Mouse (Mus musculus): ENCODE data around the gene 2610507B11Rik. TPM values are rescaled to one million over a fixed set of nuclear protein-coding genes. Genes with fewer than 3 reads are reported as not detected.

The 2610507B11Rik gene
- polyA plus RNA-seq, 1 experiment = 98.5 TPM

DNA sequence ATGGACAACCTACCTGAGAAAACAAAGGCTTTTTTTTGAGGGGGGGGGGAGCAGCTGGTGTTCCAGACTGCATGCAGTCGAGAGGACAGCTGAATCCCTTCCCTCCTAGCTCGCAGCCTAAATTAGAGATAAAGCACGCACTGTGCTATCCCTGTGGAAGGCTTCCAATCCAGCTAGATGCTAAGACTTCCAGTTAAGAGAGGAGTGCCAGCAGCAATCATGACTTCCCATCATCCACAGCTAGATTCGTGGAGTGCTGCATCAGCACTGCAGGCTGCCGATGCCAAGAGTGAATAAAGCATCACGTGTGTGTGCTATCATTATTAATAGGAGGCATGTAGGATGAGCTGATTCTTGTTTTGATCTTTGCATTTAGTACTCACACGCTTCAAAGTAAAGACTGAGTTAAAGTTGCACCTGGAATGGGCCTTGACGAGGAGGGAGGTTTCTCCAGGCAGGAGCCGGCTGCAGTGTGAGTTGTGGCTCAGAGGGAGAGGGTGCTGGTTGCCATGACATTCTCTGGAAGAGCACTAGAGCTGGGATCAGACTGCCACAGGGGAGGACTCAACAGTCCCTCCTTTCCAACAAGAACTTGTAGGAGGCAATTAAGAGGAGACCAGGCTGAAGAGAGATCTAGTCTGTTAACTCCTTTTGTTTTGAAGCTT, 21.2 kb upstream of the 2610507B11Rik start:
- H3K36me3 ChIP-seq (ENCODE audit: control insufficient read depth, insufficient read depth, low read length) = peaks cover 18% of the 10 kb centered on the region
- WGBS = 93% methylated on average over 9 of the region's 9 CpGs
- no peak overlapping the region for H3K27ac ChIP-seq (ENCODE audit: control insufficient read depth, insufficient read depth, low read length)
- no peak for TF ChIP-seq CTCF (IDR thresholded peaks at IDR 0.05; ENCODE audit: borderline replicate concordance, control insufficient read depth, extremely low read depth, insufficient read depth, low read length, poor library complexity)
- TF ChIP-seq POLR2A (IDR thresholded peaks at IDR 0.05; ENCODE audit: control insufficient read depth, extremely low read depth, insufficient read depth, low read length, poor library complexity) = no peak
- H3K4me3 ChIP-seq (ENCODE audit: control insufficient read depth, insufficient read depth, low read length) = no peak overlapping the region
- H3K4me1 ChIP-seq (replicated peaks; ENCODE audit: control insufficient read depth, insufficient read depth, low read length) = peaks cover 2% of the 10 kb centered on the region; the same call in 1 of the 2 replicates
- DNase-seq = no peak
- H3K27me3 ChIP-seq (ENCODE audit: control insufficient read depth, insufficient read depth, low read length) = no peaks in the 10 kb centered on the region

- under 1% methylated on average over 19 of the region's 19 CpGs for WGBS
- Histone ChIP-seq H3K36me3 (ENCODE audit: control insufficient read depth, insufficient read depth, low read length) (peaks cover 8% of the 10 kb centered on the region), H3K4me1 (replicated peaks; ENCODE audit: control insufficient read depth, insufficient read depth, low read length) (peaks cover 2% of the 10 kb centered on the region; the same call in 1 of the 2 replicates), H3K27me3 (ENCODE audit: control insufficient read depth, insufficient read depth, low read length) (no peaks in the 10 kb centered on the region), H3K27ac (ENCODE audit: control insufficient read depth, insufficient read depth, low read length) (peak overlapping the region; percentile 10; the same call in 1 of the 2 replicates), H3K4me3 (ENCODE audit: control insufficient read depth, insufficient read depth, low read length) (peak overlapping the region; percentile 96)
- TF ChIP-seq CTCF (IDR thresholded peaks at IDR 0.05; ENCODE audit: borderline replicate concordance, control insufficient read depth, extremely low read depth, insufficient read depth, low read length, poor library complexity) = peak; percentile 45; the same call in 1 of the 2 replicates
- no peak for TF ChIP-seq POLR2A (IDR thresholded peaks at IDR 0.05; ENCODE audit: control insufficient read depth, extremely low read depth, insufficient read depth, low read length, poor library complexity)
- no peak for DNase-seq
These were observed 16.3 kb upstream of the 2610507B11Rik start for GRCm38 (mm10) chr11:78245261-78245626.

DNA sequence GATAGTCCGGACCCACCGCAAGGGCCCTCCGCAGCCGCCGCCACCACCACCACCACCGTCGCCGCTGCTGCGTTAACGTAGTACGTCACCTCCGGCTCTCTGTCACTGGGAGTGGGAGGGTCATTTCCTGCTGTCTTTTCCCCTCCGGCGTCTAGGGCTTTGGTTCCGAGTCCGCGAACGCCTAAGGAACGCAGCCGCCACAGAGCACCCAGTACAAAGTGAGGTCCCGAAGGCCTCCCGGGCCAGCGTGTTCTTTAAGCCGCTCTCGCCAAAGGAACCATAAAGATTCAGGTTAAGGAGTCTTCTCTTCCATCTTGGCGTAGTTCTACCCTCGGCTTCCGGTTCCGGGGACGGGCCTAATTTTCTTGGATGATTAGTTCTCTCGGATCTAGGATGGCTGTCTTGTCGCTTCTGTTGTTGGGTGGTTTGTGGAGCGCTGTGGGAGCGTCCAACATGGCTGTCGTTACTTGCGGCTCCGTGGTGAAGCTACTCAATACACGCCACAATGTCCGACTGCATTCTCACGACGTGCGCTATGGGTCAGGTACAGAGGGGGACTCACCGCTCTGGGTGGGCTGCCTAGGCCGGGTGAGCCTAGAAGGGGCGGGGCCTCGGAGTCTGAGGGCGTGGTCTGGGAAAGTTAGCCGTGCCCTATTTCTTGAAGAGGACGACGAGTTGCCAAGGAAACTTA, 15.8 kb upstream of the 2610507B11Rik start, which contains the start of the genes Sdf2 and Supt6:
Gene Sdf2, plus strand, starts transcription at position 120 of the 691 bp plus-strand sequence.
Gene Supt6, minus strand, starts transcription at position 361 of the 691 bp plus-strand sequence.
- TF ChIP-seq POLR2A (IDR thresholded peaks at IDR 0.05; ENCODE audit: control insufficient read depth, extremely low read depth, insufficient read depth, low read length, poor library complexity) (0 out of 2 replicates have a peak, but pooled peaks have one; percentile 63), CTCF (IDR thresholded peaks at IDR 0.05; ENCODE audit: borderline replicate concordance, control insufficient read depth, extremely low read depth, insufficient read depth, low read length, poor library complexity) (no peak)
- peaks cover 2% of the 10 kb centered on the region; the same call in 1 of the 2 replicates for H3K4me1 ChIP-seq (replicated peaks; ENCODE audit: control insufficient read depth, insufficient read depth, low read length)
- under 1% methylated on average over 50 of the region's 50 CpGs for WGBS

DNA sequence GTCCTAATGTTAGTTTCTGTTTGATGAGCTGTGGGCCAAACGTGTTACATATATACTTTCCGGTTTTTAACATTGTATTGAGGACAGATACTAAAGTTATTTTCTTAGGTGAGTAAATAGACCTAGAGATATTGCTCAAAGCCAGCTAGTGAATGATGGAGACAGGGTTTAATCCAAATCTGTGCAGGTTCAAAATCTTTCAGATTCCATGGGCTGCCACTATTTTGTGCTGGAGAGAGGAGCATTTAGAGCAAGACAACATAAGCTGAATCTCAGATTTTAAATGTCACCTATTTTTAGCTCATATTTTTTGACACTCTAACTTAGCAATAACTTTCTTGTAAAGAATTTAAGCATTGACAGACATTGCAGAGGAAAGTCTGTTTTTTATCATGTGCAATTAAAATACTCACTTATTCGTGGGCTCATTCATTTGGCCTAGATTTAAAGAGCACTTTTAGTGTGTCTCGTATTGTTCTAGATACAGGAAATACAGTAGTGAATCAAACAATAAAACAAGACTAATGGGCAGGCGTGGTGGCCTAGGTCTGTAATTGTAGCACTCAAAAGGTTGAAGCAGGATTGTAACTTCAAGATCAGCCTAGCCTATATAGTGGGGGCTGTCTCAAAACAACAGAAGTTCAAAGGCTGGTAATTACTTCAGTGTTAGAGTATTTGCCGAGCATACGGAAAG, 15.1 kb upstream of the 2610507B11Rik start:
- WGBS = 48% methylated on average over 7 of the region's 7 CpGs
- no peak overlapping the region for H3K27ac ChIP-seq (ENCODE audit: control insufficient read depth, insufficient read depth, low read length)
- peaks cover 7% of the 10 kb centered on the region; the same call in 1 of the 2 replicates for H3K36me3 ChIP-seq (ENCODE audit: control insufficient read depth, insufficient read depth, low read length)
- no peak for TF ChIP-seq CTCF (IDR thresholded peaks at IDR 0.05; ENCODE audit: borderline replicate concordance, control insufficient read depth, extremely low read depth, insufficient read depth, low read length, poor library complexity)
- TF ChIP-seq POLR2A (IDR thresholded peaks at IDR 0.05; ENCODE audit: control insufficient read depth, extremely low read depth, insufficient read depth, low read length, poor library complexity) = no peak
- no peaks in the 10 kb centered on the region for H3K27me3 ChIP-seq (ENCODE audit: control insufficient read depth, insufficient read depth, low read length)
- no peak for DNase-seq
- H3K4me1 ChIP-seq (replicated peaks; ENCODE audit: control insufficient read depth, insufficient read depth, low read length) = peaks cover 2% of the 10 kb centered on the region; the same call in 1 of the 2 replicates
- peak overlapping the region; percentile 96 for H3K4me3 ChIP-seq (ENCODE audit: control insufficient read depth, insufficient read depth, low read length)

More for the DNA sequence above, 15.8 kb upstream of the 2610507B11Rik start, which contains the start of the genes Sdf2 and Supt6:
- H3K4me3 ChIP-seq (ENCODE audit: control insufficient read depth, insufficient read depth, low read length) = peak within 1 kb of the TSS; percentile 96
- peak; percentile 88 for DNase-seq
- no peaks in the 10 kb centered on the region for H3K27me3 ChIP-seq (ENCODE audit: control insufficient read depth, insufficient read depth, low read length)
- peak within 1 kb of the TSS; percentile 94 for H3K27ac ChIP-seq (ENCODE audit: control insufficient read depth, insufficient read depth, low read length)
- peaks cover 8% of the 10 kb centered on the region for H3K36me3 ChIP-seq (ENCODE audit: control insufficient read depth, insufficient read depth, low read length)

DNA sequence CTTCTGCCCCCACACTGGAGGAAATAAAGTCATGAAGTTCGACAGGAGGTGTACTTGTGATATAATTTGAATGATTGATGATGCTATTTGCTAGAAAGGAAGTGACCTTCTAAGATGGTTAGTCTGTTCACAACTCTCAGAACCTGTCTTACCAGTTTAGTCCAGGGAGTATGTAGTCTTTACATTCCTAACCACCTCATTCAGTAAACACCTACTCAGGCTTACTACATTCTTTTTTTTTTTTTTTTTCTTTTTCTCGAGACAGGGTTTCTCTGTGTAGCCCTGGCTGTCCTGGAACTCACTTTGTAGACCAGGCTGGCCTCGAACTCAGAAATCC, 14.6 kb upstream of the 2610507B11Rik start:
- Histone ChIP-seq H3K27me3 (ENCODE audit: control insufficient read depth, insufficient read depth, low read length) (no peaks in the 10 kb centered on the region), H3K4me3 (ENCODE audit: control insufficient read depth, insufficient read depth, low read length) (no peak overlapping the region), H3K4me1 (replicated peaks; ENCODE audit: control insufficient read depth, insufficient read depth, low read length) (peaks cover 2% of the 10 kb centered on the region; the same call in 1 of the 2 replicates), H3K36me3 (ENCODE audit: control insufficient read depth, insufficient read depth, low read length) (peaks cover 9% of the 10 kb centered on the region), H3K27ac (ENCODE audit: control insufficient read depth, insufficient read depth, low read length) (no peak overlapping the region)
- DNase-seq = no peak
- TF ChIP-seq POLR2A (IDR thresholded peaks at IDR 0.05; ENCODE audit: control insufficient read depth, extremely low read depth, insufficient read depth, low read length, poor library complexity) (no peak), CTCF (IDR thresholded peaks at IDR 0.05; ENCODE audit: borderline replicate concordance, control insufficient read depth, extremely low read depth, insufficient read depth, low read length, poor library complexity) (no peak)
- WGBS = 51% methylated on average over 3 of the region's 3 CpGs

DNA sequence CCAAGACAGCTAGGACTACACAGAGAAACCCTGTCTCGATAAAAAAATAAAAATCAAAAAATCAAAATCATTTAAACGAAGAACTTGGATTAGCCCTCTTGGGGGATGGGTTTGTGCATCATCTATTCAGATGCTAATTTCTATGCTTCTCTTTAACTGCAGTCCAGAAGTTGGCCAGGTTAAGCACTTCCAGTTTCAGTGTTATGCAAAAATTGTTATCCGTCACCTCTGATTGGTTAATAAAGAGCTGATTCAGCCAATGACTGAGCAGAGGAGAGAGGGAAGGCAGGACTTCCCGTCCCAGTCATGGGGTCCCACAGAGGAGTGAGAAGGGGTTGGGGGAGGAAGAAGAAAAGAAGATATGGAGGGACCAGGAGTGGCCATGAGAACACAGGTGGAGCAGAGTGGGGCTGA, 13.8 kb upstream of the 2610507B11Rik start:
- Histone ChIP-seq H3K27ac (ENCODE audit: control insufficient read depth, insufficient read depth, low read length) (no peak overlapping the region), H3K4me1 (replicated peaks; ENCODE audit: control insufficient read depth, insufficient read depth, low read length) (peaks cover 2% of the 10 kb centered on the region; the same call in 1 of the 2 replicates), H3K36me3 (ENCODE audit: control insufficient read depth, insufficient read depth, low read length) (peaks cover 14% of the 10 kb centered on the region), H3K27me3 (ENCODE audit: control insufficient read depth, insufficient read depth, low read length) (no peaks in the 10 kb centered on the region), H3K4me3 (ENCODE audit: control insufficient read depth, insufficient read depth, low read length) (no peak overlapping the region)
- no peak for DNase-seq
- 83% methylated on average over 4 of the region's 4 CpGs for WGBS
- TF ChIP-seq POLR2A (IDR thresholded peaks at IDR 0.05; ENCODE audit: control insufficient read depth, extremely low read depth, insufficient read depth, low read length, poor library complexity) = no peak
- TF ChIP-seq CTCF (IDR thresholded peaks at IDR 0.05; ENCODE audit: borderline replicate concordance, control insufficient read depth, extremely low read depth, insufficient read depth, low read length, poor library complexity) = no peak
